16 mouse cellular contexts compared by ENCODE assay signal in the genomic region with DNA sequence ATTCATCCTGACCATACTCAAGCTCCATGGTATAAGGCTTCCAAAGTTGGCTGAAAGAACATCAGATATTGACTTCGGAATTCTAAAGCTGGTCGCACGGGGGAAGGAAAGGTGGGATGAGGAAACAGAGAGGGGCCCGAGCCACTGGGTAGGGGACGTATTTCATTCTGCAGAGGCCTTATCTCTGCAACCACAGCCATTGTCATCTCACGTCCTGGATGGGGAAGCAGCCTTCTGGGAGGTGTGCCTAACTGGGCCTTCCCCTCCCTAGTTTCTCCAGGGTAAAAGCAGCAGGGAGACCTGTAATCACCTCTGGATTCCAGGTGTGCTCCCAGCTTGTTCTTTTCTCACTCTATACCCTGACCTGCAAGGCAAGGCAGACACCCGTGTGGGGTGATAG.
"Had no signal": no experiment of that assay in that cellular context is flagged by ENCODE, and none has a peak within 500 bp of the region (broad histone marks: within the 10 kb centered on the region; RNA-seq: fewer than 3 reads in every experiment).

No protein-coding gene starts in this region.

- H3K9me3 ChIP-seq: neural tube, embryonic 13.5 days; neural tube, embryonic 15.5 days; stomach, embryonic 15.5 days had no signal

- DNase-seq: retina, postnatal 1 day; right cerebral cortex, adult 18-20 months; right cerebral cortex, postnatal 14 days; right cerebral cortex, postnatal 25 days; right cerebral cortex, postnatal 4 days; spleen, adult 18-20 months; thymus, adult 18-20 months; thymus, adult 2 months; thymus, postnatal 14 days; thymus, postnatal 25 days; thymus, postnatal 36 days; thymus, postnatal 4 days had no signal

- H3K9ac ChIP-seq: neural tube, embryonic 13.5 days; neural tube, embryonic 15.5 days; stomach, embryonic 15.5 days had no signal

- H3K27ac ChIP-seq: neural tube, embryonic 13.5 days; neural tube, embryonic 15.5 days; stomach, embryonic 15.5 days; stomach, postnatal 0 days had no signal

- H3K4me3 ChIP-seq: neural tube, embryonic 13.5 days; neural tube, embryonic 15.5 days; stomach, embryonic 15.5 days had no signal

- H3K36me3 ChIP-seq: neural tube, embryonic 13.5 days; neural tube, embryonic 15.5 days; stomach, embryonic 15.5 days had no signal

- H3K4me1 ChIP-seq: neural tube, embryonic 13.5 days; neural tube, embryonic 15.5 days; stomach, embryonic 15.5 days had no signal

- H3K27me3 ChIP-seq: neural tube, embryonic 13.5 days; neural tube, embryonic 15.5 days; stomach, embryonic 15.5 days had no signal

- H3K4me2 ChIP-seq: neural tube, embryonic 13.5 days; neural tube, embryonic 15.5 days; stomach, embryonic 15.5 days had no signal
